Mouse (Mus musculus): ENCODE data around the gene Mrvi1. TPM values are rescaled to one million over a fixed set of nuclear protein-coding genes. Genes with fewer than 3 reads are reported as not detected.

The Mrvi1 gene
- polyA plus RNA-seq, 1 experiment = 2.2 TPM

DNA sequence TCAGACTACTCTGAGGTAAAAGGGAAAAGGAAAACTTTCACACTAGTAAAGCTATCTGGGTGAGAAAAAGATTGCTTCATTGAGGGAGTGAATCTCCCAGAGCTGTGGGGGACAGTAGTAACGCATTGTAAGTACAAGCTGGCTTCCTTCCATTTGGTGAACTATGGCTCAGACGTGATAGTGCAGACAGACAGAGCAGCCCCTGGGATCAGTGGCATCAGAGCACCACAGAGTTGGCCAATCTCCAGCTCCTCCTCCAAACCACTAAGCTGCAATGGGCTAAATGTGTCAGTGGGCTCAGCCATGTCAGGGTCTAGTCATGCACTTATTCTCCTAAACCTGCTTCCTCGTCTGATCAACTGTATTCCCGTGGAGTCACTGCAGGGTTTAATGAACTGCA, 158.7 kb downstream of the Mrvi1 start:
- H3K27me3 ChIP-seq (ENCODE audit: control insufficient read depth, insufficient read depth, low read length) = no peaks in the 10 kb centered on the region
- DNase-seq = no peak

DNA sequence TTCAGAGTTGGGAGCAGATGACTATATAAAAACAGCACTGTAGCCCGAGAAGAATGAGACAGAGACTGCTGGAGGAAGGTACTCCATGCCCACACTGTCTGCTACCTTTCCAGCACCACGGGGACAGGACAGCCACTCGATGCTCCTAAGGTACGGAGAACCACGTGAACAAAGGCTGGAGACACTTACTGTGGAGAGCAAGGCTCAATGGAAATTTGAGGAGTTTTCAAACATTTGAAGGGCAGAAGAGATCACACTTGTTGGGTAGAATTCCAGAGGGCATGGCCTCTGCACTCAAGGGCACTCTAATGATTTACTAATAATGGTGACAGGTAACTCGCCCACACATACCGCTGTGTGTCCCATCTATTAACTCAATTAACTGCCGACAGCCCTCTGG, 159.2 kb downstream of the Mrvi1 start:
- DNase-seq = no peak
- H3K4me1 ChIP-seq (ENCODE audit: control insufficient read depth, insufficient read depth, low read length) = peaks cover 7% of the 10 kb centered on the region
- no peak overlapping the region for H3K4me3 ChIP-seq (replicated peaks; ENCODE audit: insufficient read depth, low read depth, low read length)
- TF ChIP-seq CTCF (IDR thresholded peaks at IDR 0.05; ENCODE audit: borderline replicate concordance, insufficient read depth, low read depth, low read length) = no peak
- no peak for TF ChIP-seq POLR2A (IDR thresholded peaks at IDR 0.05; ENCODE audit: borderline replicate concordance, insufficient read depth, low read length)
- no peak overlapping the region for H3K27ac ChIP-seq (ENCODE audit: insufficient read depth, low read length)
- 95% methylated on average over 8 of the region's 8 CpGs for WGBS
- H3K27me3 ChIP-seq (ENCODE audit: control insufficient read depth, insufficient read depth, low read length) = no peaks in the 10 kb centered on the region

More for the DNA sequence above, 158.7 kb downstream of the Mrvi1 start:
- Histone ChIP-seq H3K4me1 (ENCODE audit: control insufficient read depth, insufficient read depth, low read length) (peaks cover 7% of the 10 kb centered on the region), H3K27ac (ENCODE audit: insufficient read depth, low read length) (no peak overlapping the region), H3K4me3 (replicated peaks; ENCODE audit: insufficient read depth, low read depth, low read length) (no peak overlapping the region)
- no peak for TF ChIP-seq CTCF (IDR thresholded peaks at IDR 0.05; ENCODE audit: borderline replicate concordance, insufficient read depth, low read depth, low read length)
- TF ChIP-seq POLR2A (IDR thresholded peaks at IDR 0.05; ENCODE audit: borderline replicate concordance, insufficient read depth, low read length) = no peak
- 73% methylated on average over 4 of the region's 4 CpGs for WGBS

DNA sequence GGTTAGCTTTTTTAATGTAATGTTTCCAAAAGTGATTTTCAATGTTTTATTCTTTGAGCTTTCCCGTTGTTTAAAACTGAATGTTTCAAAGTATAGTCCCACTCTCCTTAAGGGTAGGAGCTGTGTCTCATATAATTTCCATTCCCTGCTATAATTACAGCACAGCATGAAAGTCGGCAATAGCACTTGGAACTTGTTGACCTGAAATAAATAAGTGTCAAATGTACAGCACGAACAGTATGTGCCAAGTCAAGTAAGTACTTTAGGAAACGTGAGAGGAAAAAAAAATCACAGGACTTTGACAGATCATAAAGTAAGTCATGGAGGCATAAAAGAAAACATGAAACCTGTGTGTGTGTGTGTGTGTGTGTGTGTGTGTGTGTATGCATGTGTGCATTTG, 160.2 kb downstream of the Mrvi1 start:
- Histone ChIP-seq H3K27ac (ENCODE audit: insufficient read depth, low read length) (no peak overlapping the region), H3K4me3 (replicated peaks; ENCODE audit: insufficient read depth, low read depth, low read length) (no peak overlapping the region), H3K27me3 (ENCODE audit: control insufficient read depth, insufficient read depth, low read length) (no peaks in the 10 kb centered on the region), H3K4me1 (ENCODE audit: control insufficient read depth, insufficient read depth, low read length) (peaks cover 7% of the 10 kb centered on the region)
- WGBS = 38% methylated on average over 4 of the region's 4 CpGs
- no peak for DNase-seq
- no peak for TF ChIP-seq CTCF (IDR thresholded peaks at IDR 0.05; ENCODE audit: borderline replicate concordance, insufficient read depth, low read depth, low read length)
- TF ChIP-seq POLR2A (IDR thresholded peaks at IDR 0.05; ENCODE audit: borderline replicate concordance, insufficient read depth, low read length) = no peak

DNA sequence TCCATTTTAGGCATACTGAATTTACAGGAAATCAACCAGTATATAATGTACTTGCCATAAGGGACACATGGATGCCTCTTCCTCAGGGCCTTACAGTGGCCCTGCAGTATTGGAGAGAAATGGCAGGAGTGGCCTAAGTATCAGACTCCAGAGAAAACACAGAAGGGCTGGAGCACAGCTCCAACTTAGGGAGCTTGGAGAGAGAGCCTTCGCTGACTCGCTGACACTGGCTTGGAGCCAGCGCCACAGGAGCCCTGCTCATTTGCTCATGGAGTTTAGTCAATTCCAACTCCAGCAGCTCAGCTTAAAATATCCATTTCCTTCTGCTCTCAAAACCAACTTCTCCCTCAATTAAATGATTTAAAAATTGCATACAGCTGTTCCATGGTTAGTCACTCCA, 160.6 kb downstream of the Mrvi1 start:
- Histone ChIP-seq H3K27me3 (ENCODE audit: control insufficient read depth, insufficient read depth, low read length) (no peaks in the 10 kb centered on the region), H3K4me1 (ENCODE audit: control insufficient read depth, insufficient read depth, low read length) (peaks cover 7% of the 10 kb centered on the region), H3K4me3 (replicated peaks; ENCODE audit: insufficient read depth, low read depth, low read length) (no peak overlapping the region), H3K27ac (ENCODE audit: insufficient read depth, low read length) (no peak overlapping the region)
- peak; percentile 66 to 68 for DNase-seq
- TF ChIP-seq CTCF (IDR thresholded peaks at IDR 0.05; ENCODE audit: borderline replicate concordance, insufficient read depth, low read depth, low read length) (no peak), POLR2A (IDR thresholded peaks at IDR 0.05; ENCODE audit: borderline replicate concordance, insufficient read depth, low read length) (no peak)
- 6% methylated on average over 3 of the region's 3 CpGs for WGBS

DNA sequence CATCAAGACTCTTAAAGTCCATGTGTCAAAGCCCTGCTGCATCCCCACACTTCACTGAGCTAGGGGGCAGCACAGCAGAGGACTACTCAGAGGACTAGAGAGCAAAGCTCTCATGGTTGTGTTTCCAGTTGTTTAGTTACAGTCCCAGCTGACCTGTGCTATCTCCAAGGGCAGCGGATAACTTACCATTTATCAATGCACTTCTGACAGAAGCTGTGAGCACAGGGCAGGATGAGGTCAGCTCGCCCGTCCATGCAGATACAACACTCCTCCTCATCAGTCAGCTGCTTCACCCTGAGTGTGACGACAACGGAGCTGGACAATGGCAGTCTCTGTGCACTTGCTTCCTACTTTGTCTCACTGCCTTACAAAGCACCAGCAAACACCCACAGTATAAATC, 161.2 kb downstream of the Mrvi1 start:
- WGBS = 71% methylated on average over 5 of the region's 5 CpGs
- no peaks in the 10 kb centered on the region for H3K27me3 ChIP-seq (ENCODE audit: control insufficient read depth, insufficient read depth, low read length)
- no peak overlapping the region for H3K4me3 ChIP-seq (replicated peaks; ENCODE audit: insufficient read depth, low read depth, low read length)
- no peak for DNase-seq
- peaks cover 7% of the 10 kb centered on the region for H3K4me1 ChIP-seq (ENCODE audit: control insufficient read depth, insufficient read depth, low read length)
- no peak overlapping the region; the same call in 1 of the 2 replicates for H3K27ac ChIP-seq (ENCODE audit: insufficient read depth, low read length)
- TF ChIP-seq POLR2A (IDR thresholded peaks at IDR 0.05; ENCODE audit: borderline replicate concordance, insufficient read depth, low read length) = no peak
- TF ChIP-seq CTCF (IDR thresholded peaks at IDR 0.05; ENCODE audit: borderline replicate concordance, insufficient read depth, low read depth, low read length) = no peak

DNA sequence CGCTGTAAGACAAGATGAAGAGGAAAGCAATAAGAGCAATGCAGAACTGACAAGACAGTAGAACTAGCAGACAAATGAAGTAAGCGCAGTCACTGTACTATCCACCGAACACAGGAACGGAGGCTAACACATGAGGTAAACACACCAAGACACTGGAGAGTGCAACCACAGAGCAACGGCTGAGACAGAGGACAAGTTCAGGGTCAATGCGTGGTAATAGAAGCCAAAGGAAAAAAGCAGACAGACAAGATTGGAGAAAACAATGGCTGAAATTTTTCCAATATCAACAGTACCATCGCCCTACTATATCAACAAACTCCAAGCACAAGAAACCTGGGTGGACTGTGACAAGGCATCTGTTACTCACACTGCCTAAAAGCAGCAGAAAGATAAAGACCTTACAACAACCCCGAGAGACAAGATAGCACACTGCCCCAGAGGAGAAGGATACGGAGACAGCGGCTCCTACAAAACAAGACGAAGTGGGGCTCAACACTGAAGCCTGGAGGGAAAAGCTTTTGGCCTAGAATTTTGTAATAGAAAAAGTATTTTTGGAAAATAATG, 163.4 kb downstream of the Mrvi1 start:
- Histone ChIP-seq H3K4me1 (ENCODE audit: control insufficient read depth, insufficient read depth, low read length) (peaks cover 7% of the 10 kb centered on the region), H3K4me3 (replicated peaks; ENCODE audit: insufficient read depth, low read depth, low read length) (no peak overlapping the region), H3K27ac (ENCODE audit: insufficient read depth, low read length) (no peak overlapping the region), H3K27me3 (ENCODE audit: control insufficient read depth, insufficient read depth, low read length) (no peaks in the 10 kb centered on the region)
- no peak for DNase-seq
- 89% methylated on average over 11 of the region's 11 CpGs for WGBS
- TF ChIP-seq CTCF (IDR thresholded peaks at IDR 0.05; ENCODE audit: borderline replicate concordance, insufficient read depth, low read depth, low read length) = no peak
- TF ChIP-seq POLR2A (IDR thresholded peaks at IDR 0.05; ENCODE audit: borderline replicate concordance, insufficient read depth, low read length) = no peak

Other genes starting within 250 kb of the Mrvi1 start
- 19.0 and 21.1 TPM in 2 replicates for gene Ampd3, start 214.3 kb downstream of the Mrvi1 start, polyA plus RNA-seq (2012; rRNA removed)
- 81.3 and 88.4 TPM in 2 replicates for gene Rnf141, start 138.0 kb downstream of the Mrvi1 start, polyA plus RNA-seq (2012; rRNA removed)
- 0.34 and 0.43 TPM in 2 replicates for gene Lyve1, start 119.2 kb downstream of the Mrvi1 start, polyA plus RNA-seq (2012; rRNA removed)
- 33.9 and 36.2 TPM in 2 replicates for gene Ctr9, start 46.5 kb upstream of the Mrvi1 start, polyA plus RNA-seq (2012; rRNA removed)
- gene Eif4g2, start 100.6 kb upstream of the Mrvi1 start, polyA plus RNA-seq (2012; rRNA removed) = 282 and 290 TPM in 2 replicates